Mouse (Mus musculus): Measurements from ENCODE around the gene Nrg4.

The Nrg4 gene

GRCm38 (mm10) chr9:55326515-55327233 is at the start of gene Nrg4, which contains the start of gene Tmem266:
Nrg4 (minus strand) TSS chr9:55326844.
Tmem266 (plus strand) TSS chr9:55326913.
- DNase-seq (ENCODE audit: low spot score in 2 of 2), result peak; percentile 50 to 74

DNA sequence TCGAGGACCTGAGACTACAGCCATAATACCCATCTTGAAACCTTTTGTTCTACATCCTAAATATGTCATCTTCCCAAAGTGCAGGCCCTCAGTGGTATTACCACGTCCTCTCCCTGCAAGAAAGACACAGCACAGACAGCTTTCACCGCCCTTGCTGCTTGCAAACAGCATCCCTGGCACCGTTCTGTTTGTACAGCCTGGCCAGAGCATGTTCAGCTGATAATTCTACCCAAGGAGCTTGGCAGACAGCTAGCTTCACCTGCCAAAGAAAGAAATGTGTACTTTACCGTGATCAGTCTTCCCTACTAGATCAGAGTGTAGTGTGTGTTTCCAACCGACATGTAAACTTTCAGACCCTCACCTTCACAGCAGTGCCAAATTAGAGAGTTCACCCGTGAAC is 45.3 kb upstream of the Nrg4 start:
- DNase-seq (ENCODE audit: low spot score in 2 of 2), result no peak

DNA sequence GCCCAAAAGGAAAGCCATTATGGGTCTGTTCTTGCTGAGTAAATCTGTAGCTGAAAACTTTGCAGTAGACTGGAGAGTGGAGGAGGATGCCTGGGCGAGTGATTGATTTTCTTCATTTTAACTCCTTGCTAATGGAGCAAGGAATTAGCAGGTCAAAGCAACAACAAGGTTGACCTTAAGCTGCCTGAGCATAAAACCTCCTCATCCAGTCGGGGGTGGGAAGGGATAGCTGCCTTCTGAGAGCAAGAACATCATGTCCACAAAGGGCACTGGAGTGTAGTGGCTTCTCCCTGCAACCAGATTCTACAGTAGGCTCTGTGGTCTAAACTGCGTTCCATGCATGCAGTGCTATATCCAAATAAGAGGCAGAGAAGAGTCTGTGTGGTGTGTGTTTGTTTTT is 41.4 kb upstream of the Nrg4 start:
- DNase-seq (ENCODE audit: low spot score in 2 of 2), result no peak

GRCm38 (mm10) chr9:55363707-55364106 is 37.1 kb upstream of the Nrg4 start:
- DNase-seq (ENCODE audit: low spot score in 2 of 2), result no peak

DNA sequence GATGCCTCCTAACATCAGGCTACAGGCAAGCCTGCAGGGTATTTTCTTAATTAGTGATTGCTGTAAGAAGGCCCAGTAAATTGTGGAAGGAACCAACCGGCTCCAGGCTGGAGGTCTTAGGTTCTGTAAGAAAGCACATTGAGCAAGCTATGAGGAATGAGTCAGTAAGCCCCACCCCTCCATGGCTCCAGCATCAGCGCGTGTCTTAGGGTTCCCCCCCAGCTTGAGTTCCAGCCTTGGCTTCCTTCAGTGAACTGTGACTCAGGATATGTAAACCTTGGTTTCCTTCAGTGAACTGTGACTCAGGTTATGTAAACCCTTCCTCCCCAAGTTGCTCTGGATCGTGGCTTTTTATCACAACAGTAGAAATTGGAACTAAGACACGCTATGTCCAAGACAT is 35.3 kb upstream of the Nrg4 start:
- DNase-seq (ENCODE audit: low spot score in 2 of 2), result no peak

DNA sequence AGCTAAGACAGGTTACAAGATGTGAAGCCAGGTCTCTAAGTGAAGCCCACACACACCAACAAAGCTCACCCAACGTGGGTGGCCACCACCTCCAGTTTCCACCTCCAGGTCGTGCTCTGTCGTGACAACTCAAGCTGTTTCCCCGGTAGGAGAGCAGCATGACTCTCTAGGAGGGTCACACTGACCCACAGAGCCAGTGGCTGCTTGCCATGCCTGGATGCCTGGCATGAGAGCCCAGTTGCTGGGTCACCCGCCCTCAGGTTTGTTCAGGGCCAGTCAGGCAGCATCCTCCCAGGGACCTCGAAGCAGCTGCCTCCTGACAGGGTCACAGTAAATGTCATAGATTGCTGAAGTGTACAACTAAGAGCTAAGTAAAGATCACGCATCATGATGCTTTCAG is 34.2 kb upstream of the Nrg4 start:
- DNase-seq (ENCODE audit: low spot score in 2 of 2), result no peak

- no peak for DNase-seq (ENCODE audit: low spot score in 2 of 2)
These were observed 33.7 kb upstream of the Nrg4 start for GRCm38 (mm10) chr9:55360372-55360771.

- no peak for DNase-seq (ENCODE audit: low spot score in 2 of 2)
These were observed 30.5 kb upstream of the Nrg4 start for GRCm38 (mm10) chr9:55357164-55357563.

DNA sequence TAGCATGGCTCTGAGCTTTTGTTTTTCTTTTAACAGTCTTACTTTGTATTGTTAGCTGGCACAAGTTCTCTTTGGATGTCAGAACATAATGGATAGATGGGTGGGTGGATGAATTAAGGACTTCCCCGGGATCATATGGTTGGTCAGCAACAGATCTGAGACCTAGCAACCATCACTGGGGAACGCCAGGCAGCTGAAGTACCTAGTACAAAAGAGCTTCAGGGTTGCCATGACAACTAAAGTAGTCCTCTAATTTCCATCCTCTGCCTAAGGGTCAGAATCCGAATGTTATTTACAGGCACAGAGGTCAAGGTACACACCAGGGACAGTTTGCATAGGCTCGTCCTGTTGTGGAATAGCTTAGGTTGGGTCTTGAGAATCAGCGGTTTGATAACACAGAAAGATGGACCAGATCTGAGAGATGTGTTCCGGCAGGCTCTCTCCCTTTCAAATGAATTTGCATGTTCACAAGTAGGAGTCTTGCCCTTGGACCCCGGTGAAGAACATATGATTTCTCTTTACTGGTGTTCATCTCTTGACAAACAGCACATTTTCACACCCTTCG is 28.7 kb upstream of the Nrg4 start:
- no peak for DNase-seq (ENCODE audit: low spot score in 2 of 2)

DNA sequence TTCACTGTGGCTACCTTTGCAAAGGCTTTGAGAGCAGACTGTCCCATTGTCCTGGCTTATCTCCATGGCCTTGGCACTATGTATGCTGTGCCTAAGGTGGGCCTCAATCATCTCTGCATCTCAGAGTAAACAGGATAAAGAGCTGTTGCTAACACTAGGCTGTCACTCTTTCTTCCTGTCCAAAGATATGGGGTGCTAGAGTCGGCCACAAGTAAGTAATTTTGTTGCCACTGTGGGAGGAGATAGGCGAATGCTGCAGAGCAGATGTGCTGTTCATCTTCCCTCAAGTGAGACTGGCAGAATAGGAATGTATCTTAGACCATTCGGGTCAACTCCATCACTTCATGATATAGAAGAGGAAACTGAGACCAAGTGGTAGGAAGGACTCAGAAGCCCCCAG is 28.0 kb upstream of the Nrg4 start:
- no peak for DNase-seq (ENCODE audit: low spot score in 2 of 2)

- no peak for DNase-seq (ENCODE audit: low spot score in 2 of 2)
These were observed 22.0 kb upstream of the Nrg4 start for GRCm38 (mm10) chr9:55348664-55349063.

DNA sequence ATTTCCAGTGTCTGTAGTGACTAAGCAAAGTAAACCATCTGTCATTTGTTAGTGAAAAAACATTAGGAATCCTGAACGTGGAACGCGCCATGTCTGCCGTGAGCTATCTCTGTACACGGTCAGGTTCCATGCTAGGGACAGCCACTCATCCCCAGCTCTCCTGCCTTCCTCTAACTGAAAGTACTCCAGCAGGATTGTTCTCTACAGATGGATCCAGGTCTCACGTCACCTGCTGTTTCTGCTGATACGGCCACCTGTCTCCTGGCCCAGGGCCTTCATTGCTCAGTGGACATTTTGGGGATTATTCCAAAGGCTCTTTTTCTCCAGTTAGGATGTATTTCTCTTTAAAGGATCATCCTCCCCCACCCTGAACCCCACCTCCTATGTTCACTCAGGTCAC is 18.7 kb upstream of the Nrg4 start:
- no peak for DNase-seq (ENCODE audit: low spot score in 2 of 2)

DNA sequence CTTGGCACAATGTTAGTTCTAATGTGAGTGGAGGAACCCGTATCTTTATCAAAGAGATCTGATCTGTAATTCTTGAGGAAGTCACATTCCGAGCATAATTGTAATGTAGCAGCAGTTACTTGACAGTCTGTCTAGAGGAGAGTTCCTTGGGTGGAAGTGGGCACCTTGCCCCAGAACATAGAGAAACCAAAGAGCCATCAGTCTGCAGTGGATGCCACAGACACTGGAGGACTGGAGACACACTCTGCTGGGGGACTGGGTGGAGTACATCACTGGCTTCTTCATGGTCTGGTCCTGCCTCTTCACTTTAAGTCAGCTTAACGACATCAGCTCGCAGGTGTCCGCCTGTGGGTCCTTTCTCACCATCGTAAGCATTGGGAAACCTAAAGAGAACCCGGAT is 17.5 kb upstream of the Nrg4 start:
- no peak for DNase-seq (ENCODE audit: low spot score in 2 of 2)

- no peak for DNase-seq (ENCODE audit: low spot score in 2 of 2)
These were observed 6.3 kb upstream of the Nrg4 start for GRCm38 (mm10) chr9:55332949-55333348.

DNA sequence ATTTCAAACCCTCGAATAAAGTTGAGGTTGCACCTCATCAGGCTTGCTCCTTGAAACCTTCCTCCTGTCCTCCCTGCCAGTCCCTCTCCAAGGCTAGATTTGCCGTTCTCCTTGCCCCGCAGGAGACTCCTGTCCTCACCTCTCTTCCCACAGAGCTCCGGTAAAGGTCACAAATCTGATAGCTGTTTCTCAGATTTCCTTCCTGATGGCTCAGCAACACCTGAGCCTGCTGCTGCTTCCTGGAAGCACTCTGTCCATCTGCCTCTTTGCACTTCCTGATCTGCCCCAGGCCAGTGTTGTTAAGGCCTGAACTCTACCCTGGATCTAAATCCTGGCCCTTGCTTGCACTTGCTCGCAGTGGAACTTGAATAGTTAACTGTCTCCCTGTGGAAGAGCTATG is 5.8 kb upstream of the Nrg4 start:
- DNase-seq (ENCODE audit: low spot score in 2 of 2), result no peak

GRCm38 (mm10) chr9:55329401-55329800 is 2.8 kb upstream of the Nrg4 start:
- DNase-seq (ENCODE audit: low spot score in 2 of 2), result no peak

DNA sequence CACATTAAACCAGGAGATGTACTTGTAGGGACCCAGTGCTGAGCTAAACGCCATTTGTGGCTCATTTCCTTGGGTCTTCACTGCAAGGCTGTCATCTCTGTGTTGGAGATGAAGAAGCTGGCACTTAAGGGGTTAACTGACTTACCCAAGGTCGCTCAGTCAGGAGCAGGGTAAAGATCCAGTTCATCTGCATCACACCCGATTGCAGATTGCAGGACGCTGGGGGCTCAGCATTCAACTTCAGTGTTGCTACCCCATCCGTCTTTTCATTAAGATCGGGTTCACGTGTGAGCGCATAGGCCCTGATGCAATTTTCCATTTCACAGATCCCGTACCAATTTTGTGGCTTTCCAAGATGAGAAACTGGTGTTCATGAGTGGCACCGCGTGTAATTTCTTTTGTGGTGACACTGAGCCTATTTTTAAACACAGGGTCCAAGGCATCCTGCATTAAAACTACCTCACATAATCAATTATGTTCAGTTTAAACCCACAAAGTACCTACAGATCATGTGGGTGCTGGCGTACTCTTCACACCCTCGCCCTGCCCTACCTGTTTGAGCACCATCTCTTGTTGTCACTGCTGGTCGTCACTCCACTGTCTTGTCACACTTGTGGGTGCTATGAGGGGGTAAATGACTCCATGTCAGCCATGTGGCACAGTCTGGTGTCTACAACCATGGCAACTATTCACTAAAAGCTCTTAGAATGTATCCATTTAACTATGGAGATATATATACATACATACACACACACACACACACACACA is 1.7 kb upstream of the Nrg4 start:
- no peak for DNase-seq (ENCODE audit: low spot score in 2 of 2)

GRCm38 (mm10) chr9:55327234-55327615 is 581 bp upstream of the Nrg4 start:
- peak in 1 of 2 experiments; percentile 42 for DNase-seq (ENCODE audit: low spot score in 2 of 2)

- no peak for DNase-seq (ENCODE audit: low spot score in 2 of 2)
These were observed 805 bp downstream of the Nrg4 start for GRCm38 (mm10) chr9:55325564-55326514.

DNA sequence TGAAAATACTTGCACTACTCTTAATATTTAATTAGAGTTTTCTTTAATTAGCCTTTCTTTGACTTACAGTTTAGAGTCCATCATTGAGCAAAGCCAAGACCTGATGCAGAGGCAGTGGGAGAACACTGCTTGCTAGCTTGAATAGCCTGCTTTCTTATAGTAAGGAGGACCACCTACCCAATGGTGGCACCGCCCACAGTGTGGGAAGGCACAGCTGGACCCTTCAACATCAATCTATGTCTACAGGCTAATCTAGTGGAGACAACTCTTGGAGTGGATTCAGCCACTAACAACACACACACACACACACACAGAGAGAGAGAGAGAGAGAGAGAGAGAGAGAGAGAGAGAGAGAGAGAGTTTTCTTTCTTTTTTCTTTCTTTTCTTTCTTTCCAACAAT is 1.6 kb downstream of the Nrg4 start:
- DNase-seq (ENCODE audit: low spot score in 2 of 2), result no peak

DNA sequence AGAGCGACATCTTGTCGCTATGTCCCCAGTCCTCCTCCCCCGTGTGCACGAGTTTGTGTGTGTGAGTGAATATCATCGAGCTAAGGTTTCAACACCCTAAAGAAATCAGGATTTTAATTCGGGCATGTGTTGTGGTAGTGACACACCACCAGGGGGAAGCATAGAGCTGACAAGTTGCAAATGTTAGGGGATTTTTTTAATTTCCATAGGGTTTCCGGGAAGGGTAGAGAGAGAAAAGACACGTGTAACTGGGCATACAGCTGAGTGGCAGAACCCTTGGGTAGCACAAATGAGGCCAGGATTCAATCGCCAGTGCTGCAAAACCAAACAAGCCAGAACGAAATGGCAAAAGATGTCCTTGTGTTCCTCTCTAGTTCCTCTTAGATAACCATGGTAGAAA is 2.1 kb downstream of the Nrg4 start:
- DNase-seq (ENCODE audit: low spot score in 2 of 2), result no peak

GRCm38 (mm10) chr9:55324085-55324484 is 2.6 kb downstream of the Nrg4 start:
- DNase-seq (ENCODE audit: low spot score in 2 of 2), result no peak
